Mouse (Mus musculus): Measurements from ENCODE around the gene Tlcd2.

The Tlcd2 gene

DNA sequence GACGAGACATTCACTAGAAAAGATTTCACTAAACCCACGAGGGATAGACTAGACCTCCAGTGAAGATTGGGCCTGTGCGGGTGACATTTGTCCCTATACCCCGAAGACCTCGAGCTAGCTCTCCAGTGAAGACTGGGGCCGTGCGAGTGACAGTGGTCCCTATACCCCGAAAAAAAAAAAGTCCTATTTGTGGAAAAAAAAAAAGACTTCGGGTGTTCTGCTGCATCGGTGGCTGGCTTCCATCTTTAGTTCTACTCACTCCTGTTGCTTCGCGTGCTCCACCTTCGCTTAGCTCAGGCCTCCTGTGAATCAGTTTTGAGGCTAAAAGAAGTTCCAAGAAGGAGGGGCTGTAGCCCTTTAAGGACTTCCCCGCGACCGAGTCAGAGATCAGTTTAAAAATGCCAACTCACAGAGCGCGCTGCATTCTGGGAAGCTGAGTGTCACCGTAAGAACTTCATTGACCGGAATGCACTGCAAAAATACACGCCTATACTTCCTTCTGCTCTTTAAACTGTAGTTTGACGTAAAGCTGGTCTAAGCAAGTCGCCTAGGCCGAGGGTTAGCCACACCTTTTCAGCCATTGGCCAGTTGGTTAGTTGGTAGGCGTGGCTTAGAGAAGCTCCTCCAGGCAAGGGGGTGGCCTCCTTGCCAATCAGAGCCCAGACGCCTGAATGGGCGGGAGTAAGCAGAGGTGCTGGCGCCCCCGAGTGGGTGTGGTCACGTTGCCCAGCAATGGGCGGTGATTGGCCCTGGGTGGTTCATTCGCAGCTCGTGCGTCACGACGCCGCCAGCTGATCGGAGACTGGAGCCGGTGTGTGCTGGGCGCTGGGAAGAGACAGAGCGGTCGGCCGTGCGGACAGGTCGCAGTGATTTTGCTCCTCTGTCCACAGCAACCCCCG lies at the start of gene Tlcd2:
TSS of gene Tlcd2 (plus strand) at position 872 of the 899 bp plus-strand sequence.
- DNase-seq (ENCODE audit: low spot score in 2 of 2), result peak; percentile 94 to 98

DNA sequence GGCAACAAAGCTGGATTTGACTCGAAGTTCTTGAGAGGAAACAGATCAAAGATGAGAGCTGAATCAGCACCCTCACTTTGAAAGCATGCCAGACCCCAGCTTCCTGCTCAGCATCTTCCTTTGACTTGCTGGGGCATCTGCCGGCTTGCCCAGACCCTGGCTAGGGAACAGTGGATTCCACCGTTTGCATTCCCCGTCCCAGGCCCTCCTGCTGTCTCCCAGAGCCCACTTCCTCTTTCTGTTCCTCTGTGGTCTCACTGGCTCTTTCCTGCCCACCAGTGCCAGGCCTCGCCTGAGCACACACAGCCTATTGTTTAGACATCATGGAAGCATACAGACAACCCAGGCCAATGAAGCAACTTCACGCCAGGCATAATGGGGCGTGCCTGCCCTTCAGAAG lies 46.4 kb upstream of the Tlcd2 start:
- DNase-seq (ENCODE audit: low spot score in 2 of 2), result no peak

DNA sequence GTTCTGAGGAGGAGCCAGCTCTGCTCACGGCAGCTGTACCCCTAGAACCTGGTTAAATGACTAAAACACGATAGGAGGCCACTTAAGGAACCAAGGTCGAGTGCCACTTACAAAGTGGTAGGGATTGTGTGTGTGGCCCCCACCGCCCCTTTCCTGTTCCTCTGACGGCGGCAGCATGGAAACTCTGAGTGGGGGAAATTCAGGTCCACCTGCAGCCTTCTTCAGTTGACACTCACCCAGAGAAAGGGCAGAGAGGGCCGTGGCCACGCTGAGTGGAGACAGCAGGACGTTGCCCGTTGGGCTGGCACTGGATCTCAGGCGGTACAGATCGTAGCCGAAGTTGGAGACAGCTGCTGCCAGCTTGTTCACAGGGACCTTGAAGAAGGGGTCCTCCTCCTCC lies 45.5 kb upstream of the Tlcd2 start:
- DNase-seq (ENCODE audit: low spot score in 2 of 2), result no peak

DNA sequence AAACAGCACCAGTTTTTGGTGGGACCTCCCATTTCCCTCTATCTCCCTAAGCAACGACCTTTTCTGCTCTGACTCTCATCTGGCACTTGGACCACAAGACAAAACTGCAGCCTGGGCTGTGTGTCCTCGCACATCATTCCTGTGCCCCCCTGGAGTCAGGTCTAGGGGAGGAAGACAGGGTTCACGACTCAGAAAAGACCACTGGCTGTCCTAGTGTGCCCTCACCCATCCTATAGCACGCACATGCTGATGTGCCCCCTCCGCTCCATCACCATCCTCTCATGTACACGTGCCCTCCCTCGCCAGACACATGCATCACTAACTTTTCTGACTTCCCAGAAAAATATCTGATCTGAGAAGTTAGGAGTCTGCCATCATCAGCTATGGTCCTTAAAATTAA lies 41.5 kb upstream of the Tlcd2 start:
- no peak for DNase-seq (ENCODE audit: low spot score in 2 of 2)

DNA sequence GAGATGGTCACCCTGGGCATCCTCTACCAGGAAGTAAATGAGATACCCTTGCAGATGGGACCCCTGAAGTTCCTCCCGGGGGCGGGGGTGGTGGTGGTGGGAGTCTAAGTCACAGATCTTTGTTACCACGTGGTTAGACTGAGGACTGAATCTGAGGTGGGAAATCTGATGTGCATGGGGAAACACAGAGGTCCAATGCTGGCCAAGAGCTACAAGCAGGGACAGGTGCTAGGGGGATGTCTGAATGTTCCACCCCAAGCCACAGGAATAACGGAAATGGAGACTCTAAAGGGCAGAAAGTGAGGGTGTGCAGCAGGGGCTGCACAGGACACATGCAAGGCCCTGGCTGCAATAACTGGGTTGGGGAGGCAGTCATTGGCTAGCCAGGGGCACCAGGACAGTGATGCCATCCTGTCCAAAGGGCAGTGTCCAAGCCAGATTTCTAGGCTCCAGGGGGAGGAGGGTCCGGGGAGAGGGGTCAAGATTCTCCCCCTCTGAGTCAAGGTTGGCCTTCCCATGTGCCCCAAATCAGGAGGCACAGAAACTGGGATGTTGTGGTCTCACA lies 40.6 kb upstream of the Tlcd2 start:
- no peak for DNase-seq (ENCODE audit: low spot score in 2 of 2)

DNA sequence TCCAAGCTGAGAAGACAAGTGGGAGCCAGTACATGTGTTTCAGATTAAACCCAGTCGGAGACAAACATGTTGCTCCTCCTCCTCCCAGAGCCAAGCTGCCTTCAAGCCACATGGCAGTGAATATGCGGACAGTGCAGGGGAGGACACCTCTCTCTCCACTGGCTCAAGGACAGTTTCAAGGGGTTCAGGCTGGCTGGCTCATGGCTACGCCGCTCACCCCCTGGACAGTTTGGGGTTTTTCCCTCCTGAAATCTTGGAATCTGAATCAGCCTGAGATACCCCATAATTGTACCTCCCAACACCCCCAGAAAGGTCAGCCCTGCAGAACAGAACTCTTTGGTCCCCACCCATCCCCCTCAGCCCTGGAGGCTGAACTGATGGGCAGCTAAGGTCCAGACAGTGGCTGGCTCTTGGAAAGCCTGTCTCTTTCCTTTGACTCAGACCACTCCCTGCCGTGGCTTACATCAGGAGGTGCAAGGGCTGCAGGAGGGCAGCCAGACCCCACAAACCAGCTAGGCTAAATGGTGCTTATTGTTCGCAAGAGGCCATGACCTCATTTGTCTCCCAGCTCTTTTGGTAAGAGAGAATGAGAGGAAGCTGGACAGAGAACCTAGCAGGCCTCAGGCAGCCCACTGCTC lies 40.0 kb upstream of the Tlcd2 start:
- DNase-seq (ENCODE audit: low spot score in 2 of 2), result no peak

DNA sequence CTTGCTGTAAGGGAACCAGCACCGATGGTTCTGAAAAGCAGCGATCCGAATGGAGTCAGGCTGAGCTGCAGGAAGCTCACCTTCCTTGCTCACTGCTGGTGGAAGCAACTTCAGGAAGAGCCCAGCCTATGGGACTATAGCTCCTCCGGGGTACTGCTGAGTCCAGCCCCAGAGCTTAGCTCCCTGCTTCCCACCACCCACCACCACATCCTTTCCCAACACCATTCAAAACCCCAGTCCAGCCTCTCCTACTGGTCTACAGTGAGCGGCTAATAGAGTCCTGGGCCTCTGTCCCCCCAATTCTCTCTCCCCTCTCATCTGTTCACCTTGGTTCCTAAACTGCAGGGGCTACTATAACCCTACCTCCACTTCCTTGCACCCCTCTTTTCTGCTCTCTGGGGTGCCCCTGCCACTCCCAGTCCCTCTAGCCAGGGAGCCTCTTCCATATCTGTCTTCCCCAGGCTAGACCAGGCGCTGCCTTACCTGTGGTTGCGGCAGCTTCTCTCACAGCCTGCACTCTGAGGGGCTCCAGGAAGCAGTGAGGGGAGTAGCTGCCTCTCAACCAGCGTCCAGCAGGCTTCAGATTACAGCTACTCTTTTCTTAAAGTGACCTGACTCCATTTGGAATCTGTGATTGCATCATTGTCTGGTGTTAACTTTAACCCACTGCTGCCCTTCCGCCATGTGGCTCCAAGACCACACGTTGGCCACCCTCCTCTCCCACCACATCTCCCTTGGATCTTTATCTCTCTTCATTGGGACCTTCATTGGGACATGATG lies 39.3 kb upstream of the Tlcd2 start, which contains the start of gene Serpinf1:
TSS of gene Serpinf1 (minus strand) at position 689 of the 780 bp plus-strand sequence.
- no peak for DNase-seq (ENCODE audit: low spot score in 2 of 2)

DNA sequence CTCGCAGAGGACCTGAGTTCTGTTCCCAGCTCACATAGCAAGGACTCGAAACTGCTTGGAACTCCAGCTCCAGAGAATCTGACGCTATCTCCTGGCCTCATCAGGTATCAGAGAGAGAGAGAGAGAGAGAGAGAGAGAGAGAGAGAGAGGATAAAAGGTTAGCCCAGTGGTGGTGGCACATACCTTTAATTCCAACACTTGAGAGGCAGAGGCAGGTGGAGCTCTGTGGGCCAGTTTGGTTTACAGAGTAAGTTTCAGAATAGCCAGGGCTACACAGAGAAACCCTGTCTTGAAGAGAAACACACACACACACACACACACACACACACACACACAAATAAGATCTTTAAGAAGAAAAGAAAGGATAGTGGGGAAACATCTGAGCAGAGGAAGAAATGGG lies 38.4 kb upstream of the Tlcd2 start:
- DNase-seq (ENCODE audit: low spot score in 2 of 2), result no peak

DNA sequence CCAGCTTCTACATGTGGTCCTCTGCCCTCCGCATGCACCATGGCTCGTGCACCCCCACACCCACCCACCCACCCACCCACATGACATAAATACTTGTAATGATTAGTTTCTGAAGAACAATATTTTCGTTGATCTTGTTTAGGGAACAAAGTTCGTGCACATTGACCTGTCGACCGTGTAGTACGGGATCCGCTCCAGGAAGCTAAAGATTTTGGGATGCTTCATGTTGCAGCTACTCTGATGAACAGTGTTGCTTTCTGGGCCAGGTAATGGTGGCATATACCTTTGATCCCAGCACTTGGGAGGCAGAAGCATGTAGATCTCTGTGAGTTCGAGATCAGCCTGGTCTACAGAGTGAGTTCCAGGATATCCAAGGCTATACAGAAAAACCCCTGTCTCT lies 37.5 kb upstream of the Tlcd2 start:
- DNase-seq (ENCODE audit: low spot score in 2 of 2), result no peak

DNA sequence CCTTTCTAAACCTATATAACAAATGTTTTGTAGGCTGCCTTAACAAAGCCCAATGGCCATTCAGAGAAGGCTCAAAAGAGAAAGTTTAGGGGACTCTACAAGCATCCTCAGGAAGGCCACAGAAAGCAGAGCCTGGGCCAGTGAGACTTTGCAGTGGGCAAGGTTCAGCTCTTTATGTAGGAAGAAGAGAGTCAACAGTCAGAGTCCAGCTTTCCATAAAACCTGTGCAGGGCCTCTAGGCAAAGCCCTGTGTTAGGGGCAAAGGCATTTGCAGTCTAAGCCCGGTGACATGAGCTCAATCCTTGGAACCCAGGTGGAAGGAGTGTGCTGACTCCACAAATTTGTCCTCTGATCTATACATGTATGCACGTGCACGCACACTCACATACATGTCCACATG lies 37.1 kb upstream of the Tlcd2 start:
- no peak for DNase-seq (ENCODE audit: low spot score in 2 of 2)

DNA sequence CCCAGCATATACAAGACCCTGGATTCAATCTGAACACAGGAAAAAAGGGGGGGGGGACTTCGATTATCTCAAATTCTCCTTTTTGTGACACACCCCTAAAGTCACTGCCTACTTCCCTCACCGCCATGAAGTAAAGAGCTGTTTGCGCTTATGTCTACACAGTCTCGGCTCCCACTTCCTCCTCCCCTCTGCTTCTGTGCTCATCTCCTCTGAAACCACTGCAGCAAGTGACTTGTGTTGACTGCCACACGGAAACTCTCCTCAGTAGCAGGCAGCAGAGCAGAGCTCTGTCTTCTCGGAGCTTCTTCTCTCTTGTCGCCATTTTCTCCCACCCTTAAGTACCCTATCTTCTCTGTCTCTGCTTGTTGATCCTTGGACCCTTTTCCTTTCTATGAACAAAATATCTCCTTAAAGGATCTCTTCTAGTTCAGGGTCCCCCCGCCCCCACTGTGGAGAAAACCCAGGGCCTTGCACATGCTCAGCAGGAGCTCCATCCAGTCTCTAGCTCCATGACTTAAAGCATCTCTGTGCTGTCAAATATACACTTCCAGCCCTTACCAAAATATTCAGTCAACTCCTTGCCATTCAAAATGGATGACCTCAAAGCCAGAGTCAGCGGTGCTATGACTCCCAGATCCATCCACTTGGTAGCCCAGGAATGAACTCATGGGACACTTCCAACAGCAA lies 32.4 kb upstream of the Tlcd2 start:
- DNase-seq (ENCODE audit: low spot score in 2 of 2), result no peak

DNA sequence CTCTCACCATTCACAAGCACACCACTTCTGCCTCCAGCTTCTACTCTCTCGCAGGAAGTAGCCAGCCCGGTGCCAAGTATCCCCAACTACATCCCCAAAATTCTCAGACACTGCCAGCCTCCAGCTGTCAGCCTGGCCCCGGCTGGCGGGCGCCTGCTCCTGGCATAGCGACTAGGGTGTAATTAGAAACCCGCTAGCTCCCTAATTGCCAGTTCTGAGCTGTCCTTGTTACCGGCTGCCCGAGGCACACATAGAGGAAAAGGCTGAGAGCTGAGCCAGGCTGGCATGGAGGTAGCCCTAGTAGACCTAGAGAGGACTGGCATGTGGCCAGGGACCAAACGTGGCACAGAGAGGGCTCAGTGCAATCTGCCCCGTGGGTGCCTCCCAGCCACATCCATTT lies 30.2 kb upstream of the Tlcd2 start:
- DNase-seq (ENCODE audit: low spot score in 2 of 2), result peak; percentile 47 to 75

DNA sequence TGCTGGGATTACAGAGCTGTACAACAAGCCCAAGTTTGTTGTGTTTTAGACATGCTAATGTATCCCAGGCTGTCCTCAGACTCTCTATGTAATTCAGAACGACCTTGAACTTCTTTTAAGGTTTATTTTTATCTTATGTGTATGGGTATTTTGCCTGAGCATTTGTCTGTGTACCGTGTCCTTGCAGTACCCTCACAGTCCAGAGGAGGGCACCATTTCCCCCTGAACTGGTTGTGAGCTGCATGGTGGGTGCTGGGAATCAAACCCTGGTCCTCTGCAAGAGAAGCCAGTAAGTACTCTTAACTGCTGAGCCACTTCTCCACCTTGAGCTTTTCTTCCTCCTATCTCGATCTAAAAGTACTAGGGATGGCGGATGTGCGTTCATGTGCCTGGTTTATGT lies 27.4 kb upstream of the Tlcd2 start:
- no peak for DNase-seq (ENCODE audit: low spot score in 2 of 2)

DNA sequence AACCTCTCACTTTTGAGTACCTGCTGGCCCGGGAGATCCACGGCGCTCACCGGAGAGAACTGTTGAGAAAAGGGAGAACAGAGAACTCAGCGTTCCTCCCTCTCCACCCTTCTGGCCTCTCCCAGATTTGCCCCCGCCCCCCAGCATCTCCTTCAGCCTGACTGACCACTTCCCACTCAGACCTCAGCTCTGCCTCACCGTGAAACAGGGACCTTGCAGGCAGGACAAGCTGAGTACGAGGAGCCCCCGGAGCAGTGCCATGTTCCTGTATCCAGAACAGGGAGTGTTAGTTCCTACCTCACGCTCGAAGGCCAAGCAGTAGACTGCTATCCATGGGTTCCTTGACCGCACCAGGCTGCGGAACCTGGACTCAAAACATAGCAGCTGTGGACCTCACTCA lies 23.3 kb upstream of the Tlcd2 start:
- DNase-seq (ENCODE audit: low spot score in 2 of 2), result no peak

DNA sequence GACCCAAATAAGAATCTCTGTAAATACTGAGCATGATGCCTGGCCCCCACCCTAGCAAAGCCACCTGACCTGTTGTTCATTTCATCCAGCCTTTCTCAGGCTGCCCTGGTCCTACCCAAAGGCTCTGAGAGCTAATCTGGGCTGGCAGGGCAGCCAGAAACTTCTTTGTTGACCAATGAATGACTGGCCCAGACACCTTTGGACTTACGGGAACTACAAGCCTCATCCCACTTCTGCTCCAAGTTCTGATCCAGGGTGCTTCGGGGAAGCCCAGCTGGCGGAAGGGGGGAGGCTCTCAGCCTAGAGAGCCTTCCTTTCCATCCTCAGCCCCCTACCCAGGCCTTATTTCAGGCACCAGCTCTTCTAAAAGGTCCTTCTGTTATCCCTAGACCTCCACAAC lies 22.7 kb upstream of the Tlcd2 start:
- no peak for DNase-seq (ENCODE audit: low spot score in 2 of 2)

DNA sequence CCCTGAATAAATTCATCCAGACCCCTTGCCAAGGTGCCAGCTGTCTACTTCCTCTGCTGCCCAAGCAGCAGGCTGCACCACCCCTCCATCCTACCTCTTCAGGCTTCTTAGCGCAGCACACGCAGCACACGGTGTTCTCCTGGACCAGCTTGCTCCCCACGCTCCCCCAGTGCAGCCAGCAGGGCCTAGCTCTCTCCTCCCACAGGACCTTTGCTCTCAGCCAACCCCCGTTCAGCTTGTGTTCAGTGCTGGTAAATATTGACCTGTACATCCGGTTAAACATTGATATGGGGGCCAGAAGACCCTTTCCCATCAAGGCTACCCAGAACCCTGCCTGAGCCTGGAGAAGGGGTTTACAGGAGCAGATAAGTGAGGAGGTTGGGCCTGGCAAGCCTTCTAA lies 22.2 kb upstream of the Tlcd2 start, which contains the start of gene Serpinf2:
TSS of gene Serpinf2 (minus strand) at position 229 of the 400 bp plus-strand sequence.
- no peak for DNase-seq (ENCODE audit: low spot score in 2 of 2)

DNA sequence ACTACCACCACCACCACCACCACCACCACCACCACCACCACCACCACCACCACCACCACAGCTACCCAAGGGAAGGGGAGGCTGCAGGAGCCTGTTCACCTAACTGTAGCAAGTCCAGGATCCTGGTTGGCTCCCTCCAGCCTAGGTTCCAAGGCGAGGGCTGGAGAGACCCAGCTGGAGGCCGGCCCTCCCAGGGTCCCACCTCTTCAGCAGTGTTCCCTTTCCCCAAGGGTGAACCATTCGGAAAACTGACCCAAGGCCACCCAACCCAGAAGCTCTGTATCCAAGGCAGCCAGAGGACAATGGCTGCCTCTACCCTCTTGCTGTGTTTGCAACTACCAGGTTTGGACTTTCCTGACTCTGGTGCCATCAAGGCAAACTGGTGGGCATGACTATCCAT lies 21.6 kb upstream of the Tlcd2 start:
- DNase-seq (ENCODE audit: low spot score in 2 of 2), result no peak

DNA sequence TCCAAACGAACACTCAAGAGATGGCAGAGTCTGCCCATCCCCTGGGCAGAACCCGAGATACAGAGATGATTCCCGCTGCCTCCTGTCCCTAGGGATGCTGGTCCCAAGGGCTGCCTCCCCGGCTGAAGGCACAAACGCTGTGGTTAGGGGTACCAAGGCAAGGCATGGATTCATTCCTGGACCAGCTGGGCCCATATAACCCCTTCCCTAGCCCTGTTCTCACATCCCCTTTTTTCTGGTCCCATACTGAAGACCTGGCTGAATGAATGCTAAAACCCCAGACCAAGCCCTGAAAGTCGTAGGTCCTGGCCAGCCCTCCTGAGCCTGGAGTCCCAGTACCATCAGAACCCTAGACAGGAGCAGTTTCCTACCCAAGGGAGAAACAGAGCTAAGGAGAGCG lies 20.5 kb upstream of the Tlcd2 start:
- no peak for DNase-seq (ENCODE audit: low spot score in 2 of 2)

DNA sequence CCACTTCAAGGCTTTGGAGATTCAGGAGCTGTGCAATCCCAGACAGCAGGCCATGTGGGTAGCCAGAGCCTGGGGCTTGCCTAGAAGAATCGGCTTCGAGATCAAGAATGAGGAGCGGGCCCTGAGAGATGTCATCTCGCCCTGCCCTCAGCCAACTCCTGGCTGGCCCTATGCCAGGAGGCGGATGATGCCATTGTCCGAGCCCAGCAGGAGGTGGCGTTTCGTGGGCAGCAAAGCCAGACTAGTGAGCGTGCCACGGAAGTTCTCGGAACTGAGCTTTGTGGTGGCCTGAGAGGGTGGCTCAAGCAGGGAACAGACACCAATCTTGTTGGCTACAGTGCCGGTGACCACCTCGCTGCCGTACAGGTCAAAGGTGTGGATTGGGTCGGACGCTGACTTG lies 19.9 kb upstream of the Tlcd2 start:
- peak in 1 of 2 experiments; percentile 54 for DNase-seq (ENCODE audit: low spot score in 2 of 2)

DNA sequence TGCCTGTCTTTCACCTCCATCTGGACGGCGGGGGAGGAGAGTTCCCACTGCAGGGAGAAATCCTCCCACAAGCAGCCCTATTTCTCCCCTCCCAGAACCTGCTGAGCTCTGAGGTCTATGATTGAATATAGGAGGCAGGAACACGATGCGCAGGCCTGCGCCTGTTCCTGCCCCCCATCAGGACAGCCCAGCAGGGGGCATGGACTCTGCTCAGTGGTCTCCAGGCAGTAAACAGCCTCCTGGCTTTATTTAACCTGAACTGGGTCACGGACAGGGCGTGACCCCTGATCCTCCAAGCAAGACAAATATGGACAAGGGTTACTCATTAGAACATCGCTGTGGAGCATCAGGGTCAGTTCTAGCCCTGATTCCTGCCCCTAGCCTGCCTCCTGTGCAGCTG lies 17.8 kb upstream of the Tlcd2 start:
- DNase-seq (ENCODE audit: low spot score in 2 of 2), result no peak

DNA sequence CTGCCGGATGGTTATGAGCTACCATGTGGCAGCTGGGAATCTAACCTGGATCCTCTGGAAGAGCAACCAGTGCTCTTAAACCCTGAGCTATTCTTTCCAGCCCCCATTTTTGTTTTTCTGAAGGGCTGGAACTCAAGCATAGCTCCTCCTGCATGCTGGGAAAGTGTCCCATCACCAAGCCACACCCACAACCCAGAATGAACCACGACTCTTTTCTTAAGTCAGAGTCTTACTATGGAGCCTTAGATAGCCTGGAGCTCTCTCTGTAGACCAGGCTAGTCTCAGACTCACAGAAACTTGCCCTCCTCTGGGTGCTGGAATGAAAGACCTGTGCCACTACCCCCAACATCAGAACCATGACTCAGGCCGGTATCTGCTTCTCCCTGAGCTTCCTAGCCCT lies 12.9 kb upstream of the Tlcd2 start:
- DNase-seq (ENCODE audit: low spot score in 2 of 2), result no peak
